Mouse (Mus musculus): ENCODE measurements at regions not wholly inside any gene's neighbourhood (a gene's known extent, or its start where the extent isn't known, plus 50 kb on each side); places are given as distances from the start of the nearest gene placed in this dataset.
A peak's percentile ranks its signal among the peaks of the same experiment; 100 is the strongest.

DNA sequence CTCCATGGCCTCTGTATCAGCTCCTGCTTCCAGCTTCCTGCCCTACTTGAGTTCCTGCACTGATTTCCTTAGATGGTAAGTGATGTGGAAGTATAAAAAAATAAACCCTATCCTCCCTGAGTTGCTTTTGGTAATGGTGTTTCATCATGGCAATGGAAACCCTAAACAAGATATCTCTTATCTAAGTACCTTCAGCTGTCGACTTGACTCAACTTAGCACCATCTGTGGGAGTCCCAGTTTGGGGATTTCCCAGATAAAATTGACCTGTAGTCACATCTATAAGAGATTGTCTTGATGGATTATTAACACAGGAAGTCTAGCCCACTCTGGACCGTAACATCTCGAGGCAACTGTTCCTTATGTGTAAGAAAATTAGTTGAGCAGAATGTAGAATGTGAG is 570.2 kb upstream of the Gm10306 start:
- Histone ChIP-seq H3K27ac (ENCODE audit: low read depth, low read length) (no peak overlapping the region), H3K4me2 (ENCODE audit: low read depth) (no peak overlapping the region), H3K36me3 (ENCODE audit: control insufficient read depth, insufficient read depth, low read length) (no peaks in the 10 kb centered on the region), H3K27me3 (ENCODE audit: control insufficient read depth, insufficient read depth, low read length) (no peaks in the 10 kb centered on the region), H3K9me3 (ENCODE audit: control insufficient read depth, low read length) (no peaks in the 10 kb centered on the region), H3K4me1 (ENCODE audit: control insufficient read depth, insufficient read depth, low read length) (no peaks in the 10 kb centered on the region), H3K9ac (ENCODE audit: low read length) (no peak overlapping the region), H3K4me3 (ENCODE audit: low read depth, low read length) (no peak overlapping the region)
- WGBS = 88% methylated on average over 3 of the region's 3 CpGs
- DNase-seq (ENCODE audit: low spot score) (no peak), ATAC-seq (ENCODE audit: insufficient read depth, low FRiP score, low TSS enrichment) (no peak)

DNA sequence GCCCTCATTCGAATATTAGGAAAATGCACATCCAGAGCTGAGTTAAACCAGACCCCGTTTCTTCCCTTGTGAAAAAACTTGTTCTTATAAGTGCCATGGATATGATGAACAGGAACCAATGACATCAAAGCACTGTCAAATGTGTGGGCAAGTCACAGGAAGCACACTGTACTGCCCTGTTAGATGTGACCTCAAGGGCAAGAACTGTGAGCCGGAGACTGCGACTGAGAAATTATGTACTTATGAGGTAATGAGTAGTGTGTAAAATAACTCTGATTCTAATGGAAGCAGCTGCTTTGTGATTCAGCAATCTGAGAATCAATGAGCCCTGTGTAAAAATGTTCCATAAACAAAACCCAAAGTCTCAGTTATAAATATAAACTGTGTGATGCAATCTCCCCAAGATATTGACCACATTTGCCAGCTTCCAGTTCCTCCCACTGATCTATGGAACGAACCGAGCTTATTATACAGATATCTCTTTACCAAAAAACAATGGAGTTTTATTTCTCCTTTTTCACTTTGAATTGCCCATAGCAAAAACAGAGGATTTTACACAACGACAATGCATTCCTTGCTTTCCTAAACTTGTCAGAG is 566.0 kb upstream of the Gm10306 start:
- ATAC-seq (ENCODE audit: insufficient read depth, low FRiP score, low TSS enrichment) (no peak), DNase-seq (ENCODE audit: low spot score) (no peak)
- H3K27me3 ChIP-seq (ENCODE audit: control insufficient read depth, insufficient read depth, low read length) = no peaks in the 10 kb centered on the region
- WGBS = 85% methylated on average over 7 of the region's 7 CpGs
- no peak overlapping the region for H3K9ac ChIP-seq (ENCODE audit: low read length)
- no peak overlapping the region for H3K4me2 ChIP-seq (ENCODE audit: low read depth)
- no peaks in the 10 kb centered on the region for H3K9me3 ChIP-seq (ENCODE audit: control insufficient read depth, low read length)
- no peaks in the 10 kb centered on the region for H3K4me1 ChIP-seq (ENCODE audit: control insufficient read depth, insufficient read depth, low read length)
- no peaks in the 10 kb centered on the region for H3K36me3 ChIP-seq (ENCODE audit: control insufficient read depth, insufficient read depth, low read length)
- H3K4me3 ChIP-seq (ENCODE audit: low read depth, low read length) = no peak overlapping the region
- H3K27ac ChIP-seq (ENCODE audit: low read depth, low read length) = no peak overlapping the region

DNA sequence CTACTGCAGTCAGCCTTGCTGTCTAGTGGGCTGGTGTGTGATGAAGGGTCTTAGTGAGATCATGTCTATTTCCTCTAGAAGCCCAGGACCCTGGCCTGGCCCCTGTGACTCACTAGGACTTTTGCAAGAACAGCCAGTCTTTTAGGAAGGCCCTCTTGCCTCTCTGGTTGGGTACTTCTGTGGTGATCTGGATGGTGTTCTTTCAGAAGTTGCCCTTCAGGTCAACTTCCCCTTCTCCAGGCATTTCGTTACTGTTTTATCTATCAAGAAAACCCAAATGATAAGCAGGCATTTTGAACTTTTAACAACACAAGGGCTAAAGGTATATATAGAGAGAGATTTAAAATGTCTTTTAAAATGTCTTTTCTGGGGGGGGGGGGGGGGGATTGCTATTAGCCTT is 550.5 kb upstream of the Gm10306 start:
- Histone ChIP-seq H3K4me3 (ENCODE audit: low read depth, low read length) (no peak overlapping the region), H3K9me3 (ENCODE audit: control insufficient read depth, low read length) (no peaks in the 10 kb centered on the region), H3K4me2 (ENCODE audit: low read depth) (no peak overlapping the region), H3K27ac (ENCODE audit: low read depth, low read length) (no peak overlapping the region), H3K4me1 (ENCODE audit: control insufficient read depth, insufficient read depth, low read length) (no peaks in the 10 kb centered on the region), H3K27me3 (ENCODE audit: control insufficient read depth, insufficient read depth, low read length) (no peaks in the 10 kb centered on the region), H3K9ac (ENCODE audit: low read length) (no peak overlapping the region), H3K36me3 (ENCODE audit: control insufficient read depth, insufficient read depth, low read length) (no peaks in the 10 kb centered on the region)
- DNase-seq (ENCODE audit: low spot score) = no peak
- no peak for ATAC-seq (ENCODE audit: insufficient read depth, low FRiP score, low TSS enrichment)
- WGBS = 96% methylated on average over 1 of the region's 1 CpGs

DNA sequence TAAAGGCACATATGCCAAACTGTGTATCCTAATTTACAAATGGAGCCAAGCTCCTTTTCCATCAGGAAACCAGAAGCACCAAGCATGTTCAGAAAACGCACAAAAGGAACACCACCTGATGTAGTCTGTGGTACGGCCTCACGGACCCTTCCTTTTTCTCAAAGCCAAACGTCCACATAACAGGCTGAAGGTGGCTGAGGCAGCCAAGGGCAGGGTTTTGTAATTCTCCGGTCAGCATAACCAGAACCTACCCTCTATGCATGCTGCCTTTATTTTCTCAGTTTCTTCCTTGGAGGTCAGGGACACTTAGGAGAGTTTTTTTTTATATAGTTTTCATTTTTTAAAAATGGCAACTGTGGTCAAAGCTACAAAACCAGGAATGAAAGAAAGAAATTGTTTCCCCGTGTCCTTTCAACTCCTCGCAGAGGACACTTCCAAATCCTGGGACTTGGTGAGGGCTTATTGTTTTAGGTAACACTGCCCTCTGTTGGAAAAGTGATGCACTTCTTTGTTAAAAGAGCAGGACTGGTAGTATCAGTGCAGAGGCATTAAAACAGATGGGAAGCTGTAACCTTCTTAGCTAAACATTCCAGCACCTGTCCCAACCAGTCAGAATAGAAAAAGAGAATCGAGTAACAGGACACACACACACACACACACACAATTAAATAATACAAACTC is 549.1 kb upstream of the Gm10306 start:
- no peak overlapping the region for H3K4me3 ChIP-seq (ENCODE audit: low read depth, low read length)
- 56% methylated on average over 8 of the region's 8 CpGs for WGBS
- H3K4me1 ChIP-seq (ENCODE audit: control insufficient read depth, insufficient read depth, low read length) = no peaks in the 10 kb centered on the region
- DNase-seq (ENCODE audit: low spot score) (no peak), ATAC-seq (ENCODE audit: insufficient read depth, low FRiP score, low TSS enrichment) (peak; percentile 82)
- no peaks in the 10 kb centered on the region for H3K9me3 ChIP-seq (ENCODE audit: control insufficient read depth, low read length)
- no peak overlapping the region for H3K4me2 ChIP-seq (ENCODE audit: low read depth)
- H3K9ac ChIP-seq (ENCODE audit: low read length) = no peak overlapping the region
- no peak overlapping the region for H3K27ac ChIP-seq (ENCODE audit: low read depth, low read length)
- no peaks in the 10 kb centered on the region for H3K36me3 ChIP-seq (ENCODE audit: control insufficient read depth, insufficient read depth, low read length)
- H3K27me3 ChIP-seq (ENCODE audit: control insufficient read depth, insufficient read depth, low read length) = no peaks in the 10 kb centered on the region

DNA sequence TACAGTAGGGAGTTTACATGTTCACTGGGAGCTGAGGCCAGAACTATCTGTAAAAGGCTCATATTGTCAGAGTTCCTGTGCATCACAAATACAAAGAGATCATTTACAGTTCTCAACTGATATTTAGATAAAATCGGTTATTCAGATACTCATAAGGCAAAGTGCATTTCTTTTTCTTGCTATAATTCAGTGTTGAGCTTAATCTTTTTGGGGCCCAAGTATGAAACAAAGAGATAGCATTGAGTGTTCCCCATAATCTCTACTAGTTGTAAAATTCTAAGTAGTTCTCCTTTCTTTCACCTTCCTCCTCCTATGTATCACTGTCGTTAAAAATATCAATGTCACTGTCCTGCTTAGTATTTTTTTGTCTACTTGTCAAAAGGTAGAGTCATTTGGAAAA is 540.6 kb upstream of the Gm10306 start:
- no peak for ATAC-seq (ENCODE audit: insufficient read depth, low FRiP score, low TSS enrichment)
- DNase-seq (ENCODE audit: low spot score) = no peak
- Histone ChIP-seq H3K4me1 (ENCODE audit: control insufficient read depth, insufficient read depth, low read length) (no peaks in the 10 kb centered on the region), H3K27me3 (ENCODE audit: control insufficient read depth, insufficient read depth, low read length) (no peaks in the 10 kb centered on the region), H3K9me3 (ENCODE audit: control insufficient read depth, low read length) (no peaks in the 10 kb centered on the region), H3K4me3 (ENCODE audit: low read depth, low read length) (no peak overlapping the region), H3K9ac (ENCODE audit: low read length) (no peak overlapping the region), H3K27ac (ENCODE audit: low read depth, low read length) (no peak overlapping the region), H3K4me2 (ENCODE audit: low read depth) (no peak overlapping the region), H3K36me3 (ENCODE audit: control insufficient read depth, insufficient read depth, low read length) (no peaks in the 10 kb centered on the region)
- 92% methylated on average over 2 of the region's 2 CpGs for WGBS

DNA sequence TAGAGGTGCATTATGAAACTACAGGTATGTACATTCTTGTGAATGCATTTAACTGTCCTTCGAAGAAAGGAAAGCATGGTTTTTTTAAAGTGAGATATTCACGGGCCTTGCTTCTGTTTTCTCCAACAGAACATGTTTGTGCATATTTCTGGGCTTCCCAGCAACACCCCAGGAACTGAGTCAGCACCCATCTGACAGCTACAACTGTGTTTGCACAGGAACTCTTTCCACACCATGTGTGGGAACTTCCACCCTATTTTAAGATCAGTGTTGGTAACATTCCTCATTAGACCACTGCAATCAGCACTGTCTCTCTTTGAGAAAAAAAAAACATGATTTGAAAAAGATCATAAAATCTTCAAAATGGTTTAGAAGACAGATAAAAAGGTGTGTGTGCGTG is 538.6 kb upstream of the Gm10306 start:
- 89% methylated on average over 3 of the region's 3 CpGs for WGBS
- H3K27ac ChIP-seq (ENCODE audit: low read depth, low read length) = no peak overlapping the region
- no peaks in the 10 kb centered on the region for H3K36me3 ChIP-seq (ENCODE audit: control insufficient read depth, insufficient read depth, low read length)

DNA sequence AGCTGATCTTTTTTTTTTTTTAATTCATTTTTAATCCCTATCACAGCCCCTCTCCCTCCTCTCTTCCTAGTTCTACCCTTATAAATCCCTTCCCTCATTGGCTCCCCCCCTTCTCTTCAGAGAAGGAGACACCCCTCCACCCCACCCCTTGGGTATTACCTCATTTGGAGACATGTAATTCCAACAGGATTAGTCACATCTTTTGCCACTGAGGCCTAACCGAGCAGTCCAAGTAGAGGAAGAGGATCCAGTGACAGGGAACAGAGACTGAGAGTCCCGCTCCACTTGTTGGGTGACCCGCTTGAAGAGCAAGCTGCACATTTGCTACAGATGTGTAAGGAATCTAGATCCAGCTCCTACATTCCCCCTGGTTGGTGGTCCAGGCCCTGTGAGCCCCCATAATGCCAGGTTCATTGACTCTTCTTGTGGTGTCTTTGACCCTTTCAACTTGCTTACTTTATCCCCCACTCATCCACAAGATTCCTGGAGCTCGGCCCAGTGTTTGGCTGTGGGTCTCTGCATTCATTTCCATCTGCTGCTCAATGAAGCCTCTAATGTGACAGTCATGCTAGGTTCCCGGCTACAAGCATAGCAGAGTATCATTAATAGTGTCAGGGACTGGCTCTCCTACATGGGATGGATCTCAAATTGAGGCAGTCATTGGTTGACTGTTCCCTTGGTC is 506.6 kb upstream of the Gm10306 start:
- Histone ChIP-seq H3K9ac (ENCODE audit: low read length) (no peak overlapping the region), H3K27me3 (ENCODE audit: control insufficient read depth, insufficient read depth, low read length) (no peaks in the 10 kb centered on the region), H3K4me2 (ENCODE audit: low read depth) (no peak overlapping the region), H3K36me3 (ENCODE audit: control insufficient read depth, insufficient read depth, low read length) (no peaks in the 10 kb centered on the region), H3K27ac (ENCODE audit: low read depth, low read length) (no peak overlapping the region), H3K9me3 (ENCODE audit: control insufficient read depth, low read length) (no peaks in the 10 kb centered on the region), H3K4me3 (ENCODE audit: low read depth, low read length) (no peak overlapping the region), H3K4me1 (ENCODE audit: control insufficient read depth, insufficient read depth, low read length) (no peaks in the 10 kb centered on the region)
- DNase-seq (ENCODE audit: low spot score) = no peak
- ATAC-seq (ENCODE audit: insufficient read depth, low FRiP score, low TSS enrichment) = no peak
- 87% methylated on average over 5 of the region's 5 CpGs for WGBS

More for the DNA sequence above, 538.6 kb upstream of the Gm10306 start:
- H3K27me3 ChIP-seq (ENCODE audit: control insufficient read depth, insufficient read depth, low read length) = no peaks in the 10 kb centered on the region
- H3K9ac ChIP-seq (ENCODE audit: low read length) = no peak overlapping the region
- H3K9me3 ChIP-seq (ENCODE audit: control insufficient read depth, low read length) = no peaks in the 10 kb centered on the region
- H3K4me3 ChIP-seq (ENCODE audit: low read depth, low read length) = no peak overlapping the region
- H3K4me2 ChIP-seq (ENCODE audit: low read depth) = no peak overlapping the region
- ATAC-seq (ENCODE audit: insufficient read depth, low FRiP score, low TSS enrichment) (no peak), DNase-seq (ENCODE audit: low spot score) (no peak)
- no peaks in the 10 kb centered on the region for H3K4me1 ChIP-seq (ENCODE audit: control insufficient read depth, insufficient read depth, low read length)

DNA sequence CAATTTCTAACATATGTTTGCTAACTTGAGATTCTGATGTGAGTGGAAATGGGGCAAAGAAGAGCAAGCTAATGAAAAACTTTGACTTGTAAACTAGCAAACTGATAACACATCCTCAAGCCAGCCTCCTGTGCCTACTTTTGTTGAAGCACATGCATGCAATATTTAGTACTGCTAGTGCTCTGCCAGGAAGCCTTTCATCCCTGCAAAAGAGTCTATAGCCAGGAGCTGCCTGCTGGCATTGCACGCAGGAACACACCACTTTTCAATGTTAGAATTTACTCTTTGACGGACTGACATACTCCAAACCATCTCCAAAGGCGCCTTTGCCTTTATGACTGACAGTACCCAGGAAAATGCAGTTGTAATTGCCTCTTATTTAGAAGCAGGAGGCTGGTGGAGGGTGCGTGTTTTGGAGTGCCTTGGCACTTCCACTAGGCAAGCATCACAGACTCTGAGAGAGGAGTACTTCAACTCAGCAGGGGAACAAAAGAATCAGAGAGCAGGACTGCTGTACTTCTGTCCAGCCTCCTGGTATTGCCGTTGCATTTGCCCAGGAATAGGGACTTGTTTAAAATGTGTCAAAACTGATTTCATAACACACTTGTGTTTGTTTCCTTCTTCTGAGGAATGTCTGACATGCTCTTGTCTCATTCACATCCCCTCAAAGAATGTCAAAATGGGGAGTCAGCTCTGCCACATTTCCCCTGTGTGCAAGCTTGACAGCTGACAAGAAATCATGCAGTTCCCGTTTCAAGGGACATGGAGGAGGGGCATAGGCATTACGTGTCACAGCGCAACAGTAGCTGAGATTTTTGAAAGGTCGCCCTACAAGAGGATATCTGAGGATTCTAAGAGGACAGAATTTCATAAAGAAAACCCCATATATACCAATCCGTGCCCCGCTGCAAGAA is 503.8 kb upstream of the Gm10306 start:
- Histone ChIP-seq H3K27me3 (ENCODE audit: control insufficient read depth, insufficient read depth, low read length) (no peaks in the 10 kb centered on the region), H3K9ac (ENCODE audit: low read length) (no peak overlapping the region), H3K4me3 (ENCODE audit: low read depth, low read length) (no peak overlapping the region), H3K9me3 (ENCODE audit: control insufficient read depth, low read length) (no peaks in the 10 kb centered on the region), H3K27ac (ENCODE audit: low read depth, low read length) (no peak overlapping the region), H3K36me3 (ENCODE audit: control insufficient read depth, insufficient read depth, low read length) (no peaks in the 10 kb centered on the region), H3K4me2 (ENCODE audit: low read depth) (no peak overlapping the region), H3K4me1 (ENCODE audit: control insufficient read depth, insufficient read depth, low read length) (no peaks in the 10 kb centered on the region)
- ATAC-seq (ENCODE audit: insufficient read depth, low FRiP score, low TSS enrichment) (no peak), DNase-seq (ENCODE audit: low spot score) (no peak)
- 85% methylated on average over 11 of the region's 11 CpGs for WGBS
